Mouse (Mus musculus): Measurements from ENCODE around the gene Rgs6. TPM values are rescaled to one million over a fixed set of nuclear protein-coding genes. Genes with fewer than 3 reads are reported as not detected.

Rgs6 gene
- polyA plus RNA-seq, 1 experiment: 16.8 TPM

DNA sequence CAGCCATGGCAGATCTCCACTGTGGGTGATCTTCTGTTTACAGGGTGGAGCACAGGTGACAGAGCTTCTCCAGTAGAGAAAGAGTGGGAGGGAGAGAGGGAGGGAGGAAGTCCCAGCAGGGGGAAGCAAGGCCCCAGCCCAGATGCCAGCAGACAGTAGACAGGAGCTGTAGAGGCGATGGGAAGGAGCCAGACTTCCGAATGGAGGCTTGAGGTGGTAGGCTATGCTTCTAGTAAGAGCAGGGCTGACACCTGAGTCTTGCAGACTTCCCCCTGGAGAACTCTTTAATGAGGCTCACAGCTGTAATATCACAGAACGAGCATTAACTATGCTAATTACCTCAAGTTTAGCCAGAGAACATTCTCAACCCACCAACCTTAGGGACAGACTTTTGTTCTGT, 613.6 kb downstream of the Rgs6 start:
- peaks cover 25% of the 10 kb centered on the region for H3K4me1 ChIP-seq (ENCODE audit: control insufficient read depth, insufficient read depth, low read length)
- peak in 1 of 2 experiments; percentile 11 for DNase-seq
- H3K27ac ChIP-seq (ENCODE audit: insufficient read depth, low read length): no peak overlapping the region
- TF ChIP-seq POLR2A (IDR thresholded peaks at IDR 0.05; ENCODE audit: borderline replicate concordance, insufficient read depth, low read length): no peak
- no peak for TF ChIP-seq CTCF (IDR thresholded peaks at IDR 0.05; ENCODE audit: borderline replicate concordance, insufficient read depth, low read depth, low read length)
- no peak overlapping the region for H3K4me3 ChIP-seq (replicated peaks; ENCODE audit: insufficient read depth, low read depth, low read length)
- 78% methylated on average over 3 of the region's 3 CpGs for WGBS
- H3K27me3 ChIP-seq (ENCODE audit: control insufficient read depth, insufficient read depth, low read length): no peaks in the 10 kb centered on the region

DNA sequence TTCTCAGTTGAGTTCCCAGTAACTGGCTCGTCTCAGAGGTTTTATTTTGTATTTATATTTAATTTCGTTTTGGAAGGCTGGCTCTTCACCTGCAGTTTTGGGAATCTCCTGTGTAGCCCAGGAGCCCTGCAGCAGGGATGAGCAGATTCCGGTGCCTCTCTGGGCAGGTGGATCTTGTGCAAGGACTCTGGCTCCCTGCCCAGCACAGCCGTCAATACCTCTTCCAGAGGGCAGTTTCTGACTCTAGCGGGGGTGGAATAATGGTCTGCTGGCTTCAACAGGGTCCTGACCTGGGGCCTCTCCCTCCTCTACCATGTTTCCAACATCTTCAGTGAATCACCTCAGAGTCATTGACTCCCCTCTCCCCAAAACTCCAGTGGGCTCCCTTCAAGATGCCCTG, 616.3 kb downstream of the Rgs6 start:
- TF ChIP-seq POLR2A (IDR thresholded peaks at IDR 0.05; ENCODE audit: borderline replicate concordance, insufficient read depth, low read length): no peak
- TF ChIP-seq CTCF (IDR thresholded peaks at IDR 0.05; ENCODE audit: borderline replicate concordance, insufficient read depth, low read depth, low read length): no peak
- Histone ChIP-seq H3K27ac (ENCODE audit: insufficient read depth, low read length) (peak overlapping the region; percentile 69; the same call in 1 of the 2 replicates), H3K4me1 (ENCODE audit: control insufficient read depth, insufficient read depth, low read length) (peaks cover 48% of the 10 kb centered on the region), H3K4me3 (replicated peaks; ENCODE audit: insufficient read depth, low read depth, low read length) (no peak overlapping the region), H3K27me3 (ENCODE audit: control insufficient read depth, insufficient read depth, low read length) (no peaks in the 10 kb centered on the region)
- peak; percentile 77 to 84 for DNase-seq
- WGBS: 9% methylated on average over 5 of the region's 5 CpGs

DNA sequence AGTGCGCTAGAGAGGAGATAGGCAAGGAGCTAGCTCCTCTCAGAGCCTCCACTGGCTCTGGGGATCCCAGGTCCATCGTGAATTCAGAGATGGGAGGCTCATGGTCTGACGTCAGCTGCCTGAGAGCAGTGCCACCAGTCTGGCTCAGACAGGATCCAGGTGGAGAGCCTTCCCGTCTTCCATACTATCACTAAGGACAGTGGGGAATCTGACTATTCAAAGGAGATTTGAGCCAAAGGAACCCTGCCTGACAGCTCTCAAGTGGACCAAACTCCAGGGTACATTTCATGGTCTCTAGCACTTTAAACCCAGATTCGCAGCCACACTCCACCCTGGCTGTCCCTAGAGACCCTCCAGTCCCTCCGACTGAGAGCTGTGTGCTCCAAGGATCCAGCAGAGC, 618.8 kb downstream of the Rgs6 start:
- WGBS: 35% methylated on average over 6 of the region's 6 CpGs
- Histone ChIP-seq H3K27me3 (ENCODE audit: control insufficient read depth, insufficient read depth, low read length) (no peaks in the 10 kb centered on the region), H3K4me3 (replicated peaks; ENCODE audit: insufficient read depth, low read depth, low read length) (no peak overlapping the region), H3K27ac (ENCODE audit: insufficient read depth, low read length) (peak overlapping the region; percentile 70), H3K4me1 (ENCODE audit: control insufficient read depth, insufficient read depth, low read length) (peaks cover 69% of the 10 kb centered on the region)
- TF ChIP-seq CTCF (IDR thresholded peaks at IDR 0.05; ENCODE audit: borderline replicate concordance, insufficient read depth, low read depth, low read length) (no peak), POLR2A (IDR thresholded peaks at IDR 0.05; ENCODE audit: borderline replicate concordance, insufficient read depth, low read length) (no peak)
- DNase-seq: no peak

DNA sequence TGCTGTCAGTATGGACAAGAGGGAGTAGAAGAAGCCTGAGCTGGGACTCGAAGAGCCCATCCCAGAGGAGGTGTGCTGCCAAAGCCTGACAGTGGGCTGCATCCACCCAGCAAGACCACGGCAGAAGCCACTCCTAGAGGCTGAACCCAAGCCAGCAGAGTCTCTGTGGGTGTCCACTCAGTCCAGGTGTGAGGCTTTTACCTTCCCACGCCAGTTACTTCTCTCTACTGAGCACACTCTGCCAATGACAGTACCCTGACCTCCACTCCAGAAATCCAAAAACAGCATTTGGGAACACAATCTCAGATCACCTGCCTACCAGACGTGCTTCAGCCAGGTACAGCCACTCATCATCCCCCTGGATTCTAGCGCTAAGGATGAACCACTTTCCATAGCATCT, 619.4 kb downstream of the Rgs6 start:
- peak; percentile 58 to 59 for DNase-seq
- 18% methylated on average over 5 of the region's 5 CpGs for WGBS
- H3K27ac ChIP-seq (ENCODE audit: insufficient read depth, low read length): peak overlapping the region; percentile 70
- no peak overlapping the region for H3K4me3 ChIP-seq (replicated peaks; ENCODE audit: insufficient read depth, low read depth, low read length)
- no peak for TF ChIP-seq CTCF (IDR thresholded peaks at IDR 0.05; ENCODE audit: borderline replicate concordance, insufficient read depth, low read depth, low read length)
- TF ChIP-seq POLR2A (IDR thresholded peaks at IDR 0.05; ENCODE audit: borderline replicate concordance, insufficient read depth, low read length): no peak
- peaks cover 72% of the 10 kb centered on the region for H3K4me1 ChIP-seq (ENCODE audit: control insufficient read depth, insufficient read depth, low read length)
- no peaks in the 10 kb centered on the region for H3K27me3 ChIP-seq (ENCODE audit: control insufficient read depth, insufficient read depth, low read length)

DNA sequence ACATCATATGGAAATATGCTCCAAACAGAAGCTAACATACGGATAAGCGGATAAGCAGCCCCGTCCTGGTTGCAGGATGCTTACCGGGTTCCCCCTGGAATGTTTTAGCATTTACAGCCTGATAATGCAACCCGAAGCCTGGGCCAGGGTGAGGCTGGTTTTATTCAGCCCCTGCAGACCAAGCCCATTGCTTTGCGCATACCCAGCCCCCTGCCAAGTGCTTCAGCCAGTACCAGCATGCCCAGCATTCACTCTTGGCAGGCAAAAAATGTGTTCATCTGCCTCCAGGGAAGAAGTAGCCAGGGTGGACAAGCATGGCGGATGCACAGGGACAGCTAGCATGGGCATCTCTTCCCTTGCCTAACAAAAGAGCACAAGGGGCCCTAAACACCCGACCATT, 619.9 kb downstream of the Rgs6 start:
- Histone ChIP-seq H3K4me1 (ENCODE audit: control insufficient read depth, insufficient read depth, low read length) (peaks cover 72% of the 10 kb centered on the region), H3K27me3 (ENCODE audit: control insufficient read depth, insufficient read depth, low read length) (no peaks in the 10 kb centered on the region), H3K4me3 (replicated peaks; ENCODE audit: insufficient read depth, low read depth, low read length) (no peak overlapping the region), H3K27ac (ENCODE audit: insufficient read depth, low read length) (peak overlapping the region; percentile 70)
- TF ChIP-seq CTCF (IDR thresholded peaks at IDR 0.05; ENCODE audit: borderline replicate concordance, insufficient read depth, low read depth, low read length) (no peak), POLR2A (IDR thresholded peaks at IDR 0.05; ENCODE audit: borderline replicate concordance, insufficient read depth, low read length) (0 out of 2 replicates have a peak, but pooled peaks have one; percentile 23)
- 9% methylated on average over 8 of the region's 8 CpGs for WGBS
- peak; percentile 82 to 91 for DNase-seq

DNA sequence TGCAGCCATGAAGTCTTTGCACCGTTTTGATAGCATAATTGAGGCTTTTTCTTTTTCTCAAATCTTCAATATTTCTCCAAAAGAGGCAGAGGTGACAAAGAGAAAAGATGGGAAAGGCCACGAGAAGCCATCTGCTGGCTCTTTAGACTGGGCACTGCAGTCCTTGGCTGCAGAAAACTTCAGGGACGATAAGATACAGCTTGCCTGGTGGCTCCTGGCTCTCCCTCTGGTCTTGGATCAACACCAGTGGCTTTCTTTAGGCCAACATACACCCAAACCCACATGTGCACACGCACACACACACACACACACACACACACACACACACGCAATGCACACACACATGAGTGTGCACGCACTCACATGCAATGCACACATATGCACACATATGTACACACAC, 620.7 kb downstream of the Rgs6 start:
- WGBS: 40% methylated on average over 6 of the region's 6 CpGs
- no peak overlapping the region for H3K4me3 ChIP-seq (replicated peaks; ENCODE audit: insufficient read depth, low read depth, low read length)
- TF ChIP-seq CTCF (IDR thresholded peaks at IDR 0.05; ENCODE audit: borderline replicate concordance, insufficient read depth, low read depth, low read length) (no peak), POLR2A (IDR thresholded peaks at IDR 0.05; ENCODE audit: borderline replicate concordance, insufficient read depth, low read length) (no peak)
- peaks cover 74% of the 10 kb centered on the region for H3K4me1 ChIP-seq (ENCODE audit: control insufficient read depth, insufficient read depth, low read length)
- no peaks in the 10 kb centered on the region for H3K27me3 ChIP-seq (ENCODE audit: control insufficient read depth, insufficient read depth, low read length)
- peak in 1 of 2 experiments; percentile 52 for DNase-seq
- peak overlapping the region; percentile 87 for H3K27ac ChIP-seq (ENCODE audit: insufficient read depth, low read length)

DNA sequence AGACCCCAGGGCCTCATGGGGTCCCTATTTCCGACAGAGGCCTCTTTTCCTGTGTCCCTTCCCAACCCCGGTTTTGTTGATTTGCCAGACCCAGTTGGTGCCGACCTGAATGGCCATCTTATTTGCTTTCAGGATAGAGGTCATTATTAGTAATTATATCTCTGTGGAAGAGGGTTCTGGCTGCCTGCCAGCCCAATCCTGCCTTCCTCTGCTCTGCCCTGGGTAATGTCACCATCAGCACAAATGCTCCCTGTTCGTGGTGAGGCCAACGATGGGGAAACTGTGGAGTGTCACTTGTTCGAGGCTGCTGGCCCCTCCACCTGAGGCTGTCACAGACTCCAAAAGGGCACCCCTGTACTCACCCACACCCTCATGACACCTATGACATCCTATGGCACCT, 621.4 kb downstream of the Rgs6 start:
- Histone ChIP-seq H3K27me3 (ENCODE audit: control insufficient read depth, insufficient read depth, low read length) (no peaks in the 10 kb centered on the region), H3K4me3 (replicated peaks; ENCODE audit: insufficient read depth, low read depth, low read length) (no peak overlapping the region), H3K4me1 (ENCODE audit: control insufficient read depth, insufficient read depth, low read length) (peaks cover 74% of the 10 kb centered on the region), H3K27ac (ENCODE audit: insufficient read depth, low read length) (peak overlapping the region; percentile 87)
- no peak for TF ChIP-seq CTCF (IDR thresholded peaks at IDR 0.05; ENCODE audit: borderline replicate concordance, insufficient read depth, low read depth, low read length)
- no peak for TF ChIP-seq POLR2A (IDR thresholded peaks at IDR 0.05; ENCODE audit: borderline replicate concordance, insufficient read depth, low read length)
- peak; percentile 65 to 69 for DNase-seq
- 18% methylated on average over 6 of the region's 6 CpGs for WGBS

DNA sequence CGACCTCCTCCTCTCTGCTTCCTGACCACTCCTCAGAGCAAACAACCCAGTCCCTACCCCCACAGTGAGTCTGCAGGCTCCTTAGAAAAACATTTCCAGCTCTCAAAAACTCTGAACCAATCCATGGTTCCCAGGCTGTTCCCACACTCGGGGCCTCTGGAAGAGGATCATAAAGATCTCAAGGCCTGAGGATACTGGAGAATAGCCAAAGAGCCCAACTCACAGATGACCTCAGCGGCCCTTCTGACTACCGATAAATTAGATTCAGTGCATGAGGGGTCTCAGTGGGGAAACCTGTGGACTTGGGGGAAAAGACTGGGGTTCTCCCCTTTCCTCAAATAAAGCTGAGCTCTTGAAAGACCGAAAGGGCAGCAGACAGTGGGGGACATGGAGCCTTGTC, 622.2 kb downstream of the Rgs6 start:
- Histone ChIP-seq H3K4me1 (ENCODE audit: control insufficient read depth, insufficient read depth, low read length) (peaks cover 68% of the 10 kb centered on the region), H3K27ac (ENCODE audit: insufficient read depth, low read length) (peak overlapping the region; percentile 87), H3K27me3 (ENCODE audit: control insufficient read depth, insufficient read depth, low read length) (no peaks in the 10 kb centered on the region), H3K4me3 (replicated peaks; ENCODE audit: insufficient read depth, low read depth, low read length) (no peak overlapping the region)
- WGBS: 42% methylated on average over 5 of the region's 5 CpGs
- no peak for TF ChIP-seq POLR2A (IDR thresholded peaks at IDR 0.05; ENCODE audit: borderline replicate concordance, insufficient read depth, low read length)
- TF ChIP-seq CTCF (IDR thresholded peaks at IDR 0.05; ENCODE audit: borderline replicate concordance, insufficient read depth, low read depth, low read length): no peak
- no peak for DNase-seq

Data from cerebellum, adult 2 months (tissue).